10 mouse cellular contexts compared by ENCODE assay signal in genomic region chr17:56337190-56337589, GRCm38 (mm10). TPM values are rescaled to one million over a fixed set of nuclear protein-coding genes. Genes with fewer than 3 reads are reported as not detected.
A peak's percentile ranks its signal among the peaks of the same experiment; 100 is the strongest.
DNase-seq lines count a peak whose midpoint lies in the region; ATAC-seq and TF ChIP-seq lines count a peak whose summit lies in the region.
"Had no signal": no experiment of that assay in that cellular context is flagged by ENCODE, and none has a peak within 500 bp of the region (broad histone marks: within the 10 kb centered on the region; RNA-seq: fewer than 3 reads in every experiment).

No protein-coding gene starts in this region.

- no peaks in the 10 kb centered on the region for H3K9me3 ChIP-seq in limb, embryonic 14.5 days (ENCODE audit: control insufficient read depth, low read length)

- no peak for TF ChIP-seq POLR2A in limb, embryonic 14.5 days (IDR thresholded peaks at IDR 0.05; ENCODE audit: borderline replicate concordance, extremely low read depth, insufficient read depth, insufficient read length)

- H3K4me3 ChIP-seq in limb, embryonic 14.5 days (replicated peaks; ENCODE audit: low read length), result no peak overlapping the region
- H3K4me3 ChIP-seq: myocyte had no signal

- no peak overlapping the region for H3K9ac ChIP-seq in limb, embryonic 14.5 days (ENCODE audit: low read depth, low read length, severe bottlenecking)

- no peaks in the 10 kb centered on the region for H3K4me1 ChIP-seq in limb, embryonic 14.5 days (ENCODE audit: control insufficient read depth, insufficient read depth, low read length)

- no peak overlapping the region for H3K27ac ChIP-seq in limb, embryonic 14.5 days (replicated peaks; ENCODE audit: low read depth, low read length)

- H3K4me2 ChIP-seq in limb, embryonic 14.5 days (replicated peaks; ENCODE audit: low read depth, low read length, severe bottlenecking), result no peak overlapping the region

- intact Hi-C loops in heart, postnatal 36 days (cut with DNase I), result no loop called here

- ATAC-seq in limb, embryonic 14.5 days (ENCODE audit: low FRiP score, low read depth), result no peak
- ATAC-seq in neutrophil, adult 5-6 weeks (ENCODE audit: extremely low read depth, insufficient number of reproducible peaks, low FRiP score, poor library complexity, severe bottlenecking), result peak; percentile 55
- no peak for ATAC-seq in activated CD4-positive, CD25-positive, alpha-beta regulatory T cell, adult 4 months

- H3K36me3 ChIP-seq in limb, embryonic 14.5 days (ENCODE audit: control insufficient read depth, insufficient read depth, low read length), result peaks cover 5% of the 10 kb centered on the region

- H3K27me3 ChIP-seq in limb, embryonic 14.5 days (ENCODE audit: control insufficient read depth, insufficient read depth, low read length), result no peaks in the 10 kb centered on the region

- peak; percentile 40 for DNase-seq in right cerebral cortex, adult 18-20 months
- DNase-seq in right cerebral cortex, postnatal 36 days (ENCODE audit: low spot score in 2 of 2), result no peak
- peak; percentile 73 for DNase-seq in adipocyte (ENCODE audit: low spot score)
- peak; percentile 55 for DNase-seq in embryo, embryonic 11 days
- peak; percentile 66 to 67 for DNase-seq in heart, postnatal 36 days
- peak; percentile 38 for DNase-seq in limb, embryonic 14.5 days (ENCODE audit: low spot score)

- 62% methylated on average over 4 of the region's 4 CpGs for WGBS in limb, embryonic 14.5 days

RNA-seq across cellular contexts. Expression of gene Kdm4b, which starts 11.3 kb away (rescaled TPM):
- total RNA-seq in heart, postnatal 36 days (2021), result 10 to 100 TPM; 38.0 to 40.9 TPM
- polyA plus RNA-seq in limb, embryonic 14.5 days (2012; rRNA removed), result 36.4 and 47.3 TPM in 2 replicates
- polyA plus RNA-seq in limb, embryonic 14.5 days (2014; fragmentation: Nextera tagmentation; extraction: Ambion mirVana), result 36.0 and 37.0 TPM in 2 replicates
- 27.2 and 29.6 TPM in 2 replicates for total RNA-seq in neutrophil, adult 5-6 weeks (2017)
- polyA plus RNA-seq in activated CD4-positive, CD25-positive, alpha-beta regulatory T cell, adult 4 months (2017; shearing (Covaris generic)), result 1 to 10 TPM; 6.4 to 6.8 TPM

RNA-seq across cellular contexts. Expression of gene Uhrf1, which starts 34.1 kb away (rescaled TPM):
- 1 to 10 TPM; 2.8 to 3.3 TPM for total RNA-seq in heart, postnatal 36 days (2021)
- 105 and 116 TPM in 2 replicates for polyA plus RNA-seq in limb, embryonic 14.5 days (2012; rRNA removed)
- polyA plus RNA-seq in limb, embryonic 14.5 days (2014; fragmentation: Nextera tagmentation; extraction: Ambion mirVana), result 89.0 and 93.9 TPM in 2 replicates
- 2.3 and 2.4 TPM in 2 replicates for total RNA-seq in neutrophil, adult 5-6 weeks (2017)
- polyA plus RNA-seq in activated CD4-positive, CD25-positive, alpha-beta regulatory T cell, adult 4 months (2017; shearing (Covaris generic)), result 10 to 100 TPM; 19.4 to 33.7 TPM

RNA-seq across cellular contexts. Expression of gene Arrdc5, which starts 37.1 kb away (rescaled TPM):
- not detected for total RNA-seq in heart, postnatal 36 days (2021)
- polyA plus RNA-seq in limb, embryonic 14.5 days (2012; rRNA removed), result not detected in 2 replicates
- not detected in 2 replicates for polyA plus RNA-seq in limb, embryonic 14.5 days (2014; fragmentation: Nextera tagmentation; extraction: Ambion mirVana)
- not detected in 2 replicates for total RNA-seq in neutrophil, adult 5-6 weeks (2017)
- not detected for polyA plus RNA-seq in activated CD4-positive, CD25-positive, alpha-beta regulatory T cell, adult 4 months (2017; shearing (Covaris generic))
- polyA plus RNA-seq: frontal cortex, adult 2 months; myocyte had no signal

RNA-seq across cellular contexts. Expression of gene Plin3, which starts 44.5 kb away (rescaled TPM):
- 100 to 1,000 TPM; 183 to 206 TPM for total RNA-seq in heart, postnatal 36 days (2021)
- polyA plus RNA-seq in limb, embryonic 14.5 days (2012; rRNA removed), result 41.0 and 44.1 TPM in 2 replicates
- 90.1 and 90.3 TPM in 2 replicates for polyA plus RNA-seq in limb, embryonic 14.5 days (2014; fragmentation: Nextera tagmentation; extraction: Ambion mirVana)
- total RNA-seq in neutrophil, adult 5-6 weeks (2017), result 13.5 and 14.2 TPM in 2 replicates
- 10 to 100 TPM; 22.5 to 40.9 TPM for polyA plus RNA-seq in activated CD4-positive, CD25-positive, alpha-beta regulatory T cell, adult 4 months (2017; shearing (Covaris generic))

Comparison
In these comparisons a context has a peak if more than half of its experiments do, and no peak if none do; other contexts are left out.
1. DNase-seq: peak in right cerebral cortex, adult 18-20 months (single experiment), adipocyte (single experiment), embryo, embryonic 11 days (single experiment), heart, postnatal 36 days (2 of 2) and limb, embryonic 14.5 days (single experiment); none in right cerebral cortex, postnatal 36 days (0 of 2).